Mouse (Mus musculus): ENCODE measurements around the gene Rab17. TPM values are rescaled to one million over a fixed set of nuclear protein-coding genes. Genes with fewer than 3 reads are reported as not detected.

Gene Rab17
- polyA plus RNA-seq, 1 experiment from 2014 or later = not detected

DNA sequence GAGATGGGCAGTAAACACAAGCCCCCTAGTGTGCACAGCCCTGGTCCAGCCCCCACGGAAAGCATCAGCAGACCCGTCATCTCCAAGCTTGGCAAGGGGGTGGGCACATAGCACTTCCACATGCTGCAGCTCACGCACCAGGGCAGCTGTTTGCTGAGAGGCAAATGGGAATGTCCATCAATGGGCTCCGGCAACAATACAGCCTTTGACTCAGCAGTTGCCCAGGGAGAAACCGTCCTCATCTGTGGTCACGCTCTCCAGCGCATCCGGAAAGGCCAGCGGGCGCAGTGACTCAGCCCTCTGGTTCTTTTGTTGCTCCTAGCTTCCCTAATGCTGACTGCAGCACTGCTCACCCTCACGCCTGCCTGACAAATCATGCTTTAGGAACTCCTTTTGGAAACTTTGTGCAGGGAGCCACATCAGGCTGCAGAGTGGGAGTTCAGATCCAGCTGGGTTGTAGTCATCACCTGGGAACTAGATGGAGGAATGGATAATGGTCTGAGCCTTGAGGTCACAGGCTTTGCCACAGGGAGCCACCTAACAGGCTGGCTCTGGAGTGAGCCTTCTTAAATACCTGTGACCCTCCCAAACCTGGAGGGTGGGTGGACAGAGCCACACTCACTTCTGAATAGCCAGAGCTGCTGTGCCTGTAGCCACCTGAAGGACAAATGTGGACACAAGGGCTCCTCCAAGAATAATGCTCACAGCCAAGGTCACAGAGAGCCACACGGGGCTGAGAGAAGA, 5.6 kb upstream of the Rab17 start:
- Histone ChIP-seq H3K27ac (ENCODE audit: low read depth, low read length) (peak overlapping the region; percentile 75), H3K9me3 (ENCODE audit: control insufficient read depth, low read length) (no peaks in the 10 kb centered on the region), H3K27me3 (ENCODE audit: control insufficient read depth, insufficient read depth, low read length) (0 out of 2 replicates have a peak, but pooled peaks cover 2% of the 10 kb centered on the region), H3K4me3 (ENCODE audit: low read depth, low read length) (no peak overlapping the region), H3K4me2 (replicated peaks; ENCODE audit: low read depth, low read length) (peak overlapping the region; percentile 27), H3K9ac (ENCODE audit: low read depth, low read length) (no peak overlapping the region), H3K4me1 (replicated peaks; ENCODE audit: control insufficient read depth, insufficient read depth, low read length) (peaks cover 10% of the 10 kb centered on the region), H3K36me3 (ENCODE audit: control insufficient read depth, insufficient read depth, low read length) (no peaks in the 10 kb centered on the region)
- ATAC-seq (ENCODE audit: low FRiP score) (peak; percentile 90), DNase-seq (ENCODE audit: low spot score) (peak; percentile 83)
- 5% methylated on average over 12 of the region's 12 CpGs for WGBS

DNA sequence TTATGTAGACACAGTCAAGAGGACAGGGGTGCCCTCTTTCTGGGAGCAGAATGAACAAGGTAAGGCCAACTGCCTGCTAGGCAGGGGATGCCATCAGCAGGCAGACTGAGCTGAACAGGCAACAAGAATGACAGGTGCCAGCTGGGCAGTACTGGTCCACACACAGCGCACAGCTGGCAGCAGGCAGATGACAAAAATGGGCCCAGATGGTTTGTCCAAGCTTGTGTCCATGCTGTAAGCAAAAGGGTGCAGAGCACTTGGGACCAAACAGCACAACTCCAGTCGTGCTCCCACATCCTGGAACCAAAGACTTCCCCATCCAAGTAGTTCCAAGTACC, 4.1 kb upstream of the Rab17 start:
- WGBS = 87% methylated on average over 2 of the region's 2 CpGs
- Histone ChIP-seq H3K27me3 (ENCODE audit: control insufficient read depth, insufficient read depth, low read length) (0 out of 2 replicates have a peak, but pooled peaks cover 2% of the 10 kb centered on the region), H3K9me3 (ENCODE audit: control insufficient read depth, low read length) (no peaks in the 10 kb centered on the region), H3K9ac (ENCODE audit: low read depth, low read length) (no peak overlapping the region), H3K27ac (ENCODE audit: low read depth, low read length) (no peak overlapping the region), H3K4me1 (replicated peaks; ENCODE audit: control insufficient read depth, insufficient read depth, low read length) (peaks cover 10% of the 10 kb centered on the region), H3K4me3 (ENCODE audit: low read depth, low read length) (no peak overlapping the region), H3K4me2 (replicated peaks; ENCODE audit: low read depth, low read length) (no peak overlapping the region), H3K36me3 (ENCODE audit: control insufficient read depth, insufficient read depth, low read length) (no peaks in the 10 kb centered on the region)
- ATAC-seq (ENCODE audit: low FRiP score) (peak; percentile 23; the same call in 1 of the 2 replicates), DNase-seq (ENCODE audit: low spot score) (no peak)

- ATAC-seq (ENCODE audit: low FRiP score) (peak; percentile 64; the same call in 1 of the 2 replicates), DNase-seq (ENCODE audit: low spot score) (peak; percentile 97)
- H3K27ac ChIP-seq (ENCODE audit: low read depth, low read length) = no peak overlapping the region
- H3K9me3 ChIP-seq (ENCODE audit: control insufficient read depth, low read length) = no peaks in the 10 kb centered on the region
- no peak overlapping the region for H3K4me2 ChIP-seq (replicated peaks; ENCODE audit: low read depth, low read length)
- no peaks in the 10 kb centered on the region for H3K36me3 ChIP-seq (ENCODE audit: control insufficient read depth, insufficient read depth, low read length)
- no peak overlapping the region for H3K9ac ChIP-seq (ENCODE audit: low read depth, low read length)
- 0 out of 2 replicates have a peak, but pooled peaks cover 2% of the 10 kb centered on the region for H3K27me3 ChIP-seq (ENCODE audit: control insufficient read depth, insufficient read depth, low read length)
- H3K4me3 ChIP-seq (ENCODE audit: low read depth, low read length) = no peak overlapping the region
- WGBS = 24% methylated on average over 9 of the region's 9 CpGs
- peaks cover 10% of the 10 kb centered on the region for H3K4me1 ChIP-seq (replicated peaks; ENCODE audit: control insufficient read depth, insufficient read depth, low read length)
Measured at GRCm38 (mm10) chr1:90972911-90973573, 3.6 kb upstream of the Rab17 start.

DNA sequence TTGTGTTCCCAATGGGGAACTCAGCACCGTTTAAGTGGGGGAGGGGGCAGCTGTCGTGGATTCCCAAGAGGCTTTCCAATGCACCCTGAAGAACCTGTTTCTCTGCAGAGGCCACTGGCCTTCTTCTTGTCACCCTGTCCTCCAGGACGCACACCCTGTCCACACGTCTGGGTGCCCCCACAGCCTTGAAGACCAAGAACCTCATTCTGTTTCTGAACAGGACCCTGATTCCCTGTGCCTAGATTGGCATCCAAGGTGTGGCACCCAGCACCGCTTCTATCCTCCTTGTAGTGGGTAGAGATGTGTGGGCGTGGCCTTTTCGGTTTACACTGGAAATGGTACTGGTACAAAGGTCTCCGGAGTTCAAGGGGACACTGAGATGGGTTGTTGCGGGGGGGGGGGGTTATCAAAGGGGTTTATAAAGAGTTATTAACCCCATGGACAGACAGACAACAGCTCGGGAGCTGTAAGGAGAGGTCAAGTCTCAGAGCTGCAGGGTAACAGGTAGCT, 475 bp upstream of the Rab17 start:
- H3K4me1 ChIP-seq (replicated peaks; ENCODE audit: control insufficient read depth, insufficient read depth, low read length) = peaks cover 3% of the 10 kb centered on the region
- ATAC-seq (ENCODE audit: low FRiP score) = no peak
- no peak overlapping the region for H3K4me2 ChIP-seq (replicated peaks; ENCODE audit: low read depth, low read length)
- 0 out of 2 replicates have a peak, but pooled peaks cover 2% of the 10 kb centered on the region for H3K27me3 ChIP-seq (ENCODE audit: control insufficient read depth, insufficient read depth, low read length)
- 73% methylated on average over 10 of the region's 10 CpGs for WGBS
- H3K9me3 ChIP-seq (ENCODE audit: control insufficient read depth, low read length) = no peaks in the 10 kb centered on the region
- DNase-seq (ENCODE audit: low spot score) = no peak
- H3K4me3 ChIP-seq (ENCODE audit: low read depth, low read length) = no peak overlapping the region
- no peaks in the 10 kb centered on the region for H3K36me3 ChIP-seq (ENCODE audit: control insufficient read depth, insufficient read depth, low read length)
- no peak overlapping the region for H3K9ac ChIP-seq (ENCODE audit: low read depth, low read length)
- H3K27ac ChIP-seq (ENCODE audit: low read depth, low read length) = no peak overlapping the region

- Histone ChIP-seq H3K4me2 (replicated peaks; ENCODE audit: low read depth, low read length) (no peak overlapping the region), H3K4me1 (replicated peaks; ENCODE audit: control insufficient read depth, insufficient read depth, low read length) (peaks cover 3% of the 10 kb centered on the region; the same call in 1 of the 2 replicates), H3K9me3 (ENCODE audit: control insufficient read depth, low read length) (no peaks in the 10 kb centered on the region), H3K36me3 (ENCODE audit: control insufficient read depth, insufficient read depth, low read length) (no peaks in the 10 kb centered on the region), H3K4me3 (ENCODE audit: low read depth, low read length) (no peak overlapping the region), H3K27ac (ENCODE audit: low read depth, low read length) (no peak overlapping the region), H3K9ac (ENCODE audit: low read depth, low read length) (no peak overlapping the region), H3K27me3 (ENCODE audit: control insufficient read depth, insufficient read depth, low read length) (0 out of 2 replicates have a peak, but pooled peaks cover 2% of the 10 kb centered on the region)
- no peak for DNase-seq (ENCODE audit: low spot score)
- no peak for ATAC-seq (ENCODE audit: low FRiP score)
- WGBS = 84% methylated on average over 4 of the region's 4 CpGs
Measured at GRCm38 (mm10) chr1:90968649-90969048, 812 bp downstream of the Rab17 start.

DNA sequence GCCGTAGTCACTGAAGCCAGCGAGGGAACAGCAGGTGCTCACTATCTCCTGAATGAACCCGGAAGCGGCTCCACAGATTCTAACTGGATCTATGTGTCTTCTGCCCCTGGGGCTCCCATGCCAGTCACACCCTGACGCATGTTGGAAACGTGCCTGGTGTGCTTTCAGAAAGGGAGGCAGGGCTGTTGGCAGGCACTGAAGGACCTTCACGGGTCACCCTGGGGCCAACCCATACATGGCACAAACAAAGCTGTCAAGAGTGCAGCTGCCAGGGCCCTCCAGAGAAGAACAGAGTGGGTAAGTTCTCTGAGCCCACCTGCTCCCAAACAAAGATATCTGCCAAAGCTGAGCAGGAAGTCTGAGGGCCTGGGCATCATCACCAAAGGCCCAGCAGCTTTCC, 1.9 kb downstream of the Rab17 start:
- H3K4me1 ChIP-seq (replicated peaks; ENCODE audit: control insufficient read depth, insufficient read depth, low read length) = no peaks in the 10 kb centered on the region
- H3K4me3 ChIP-seq (ENCODE audit: low read depth, low read length) = no peak overlapping the region
- 0 out of 2 replicates have a peak, but pooled peaks cover 2% of the 10 kb centered on the region for H3K27me3 ChIP-seq (ENCODE audit: control insufficient read depth, insufficient read depth, low read length)
- 79% methylated on average over 7 of the region's 7 CpGs for WGBS
- ATAC-seq (ENCODE audit: low FRiP score) (no peak), DNase-seq (ENCODE audit: low spot score) (no peak)
- H3K4me2 ChIP-seq (replicated peaks; ENCODE audit: low read depth, low read length) = no peak overlapping the region
- H3K9ac ChIP-seq (ENCODE audit: low read depth, low read length) = no peak overlapping the region
- no peaks in the 10 kb centered on the region for H3K9me3 ChIP-seq (ENCODE audit: control insufficient read depth, low read length)
- no peaks in the 10 kb centered on the region for H3K36me3 ChIP-seq (ENCODE audit: control insufficient read depth, insufficient read depth, low read length)
- no peak overlapping the region for H3K27ac ChIP-seq (ENCODE audit: low read depth, low read length)

DNA sequence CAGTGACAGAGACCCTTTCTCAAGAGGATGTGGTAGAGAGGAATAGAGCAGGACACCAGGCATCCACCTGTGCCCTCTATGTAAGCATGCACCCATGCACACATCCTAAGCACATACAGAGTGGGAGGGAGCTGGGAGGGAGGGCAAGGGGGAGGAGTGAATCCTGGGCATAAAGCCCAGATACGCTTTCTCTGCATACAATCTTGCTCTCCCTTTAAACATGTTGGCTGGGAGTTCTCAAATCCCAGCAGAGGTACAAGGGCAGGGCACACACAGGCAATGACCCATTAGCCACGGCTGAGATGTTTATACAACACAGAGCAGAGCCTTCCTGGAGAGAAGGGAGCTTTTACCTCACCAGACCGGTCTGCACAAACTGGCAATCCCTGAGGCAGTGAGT, 6.5 kb downstream of the Rab17 start:
- H3K9ac ChIP-seq (ENCODE audit: low read depth, low read length) = no peak overlapping the region
- DNase-seq (ENCODE audit: low spot score) = no peak
- H3K4me1 ChIP-seq (replicated peaks; ENCODE audit: control insufficient read depth, insufficient read depth, low read length) = no peaks in the 10 kb centered on the region
- no peaks in the 10 kb centered on the region for H3K36me3 ChIP-seq (ENCODE audit: control insufficient read depth, insufficient read depth, low read length)
- no peak for ATAC-seq (ENCODE audit: low FRiP score)
- no peaks in the 10 kb centered on the region for H3K9me3 ChIP-seq (ENCODE audit: control insufficient read depth, low read length)
- H3K4me3 ChIP-seq (ENCODE audit: low read depth, low read length) = no peak overlapping the region
- H3K4me2 ChIP-seq (replicated peaks; ENCODE audit: low read depth, low read length) = no peak overlapping the region
- no peak overlapping the region for H3K27ac ChIP-seq (ENCODE audit: low read depth, low read length)
- WGBS = 36% methylated on average over 3 of the region's 3 CpGs
- H3K27me3 ChIP-seq (ENCODE audit: control insufficient read depth, insufficient read depth, low read length) = no peaks in the 10 kb centered on the region

DNA sequence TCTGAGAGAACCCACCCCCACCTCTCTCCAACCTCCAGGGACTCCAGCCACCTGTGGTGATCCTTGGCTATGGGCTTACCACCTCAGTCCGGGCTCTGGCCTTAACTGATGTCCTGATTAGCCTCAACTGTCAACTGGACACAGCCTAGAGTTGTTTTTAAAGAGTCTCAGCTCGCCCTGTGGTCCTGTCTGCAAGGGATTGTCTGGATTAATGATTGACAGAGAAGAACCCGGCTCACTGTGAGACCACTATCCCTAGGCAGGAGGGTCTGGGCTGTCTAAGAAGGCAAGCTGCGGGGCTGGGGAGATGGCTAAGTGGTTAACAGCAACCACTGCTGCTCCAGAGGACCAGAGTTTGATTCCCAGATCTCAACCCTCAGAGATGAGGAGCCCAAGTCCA, 6.9 kb downstream of the Rab17 start:
- Histone ChIP-seq H3K9me3 (ENCODE audit: control insufficient read depth, low read length) (no peaks in the 10 kb centered on the region), H3K27ac (ENCODE audit: low read depth, low read length) (no peak overlapping the region), H3K27me3 (ENCODE audit: control insufficient read depth, insufficient read depth, low read length) (no peaks in the 10 kb centered on the region), H3K4me3 (ENCODE audit: low read depth, low read length) (no peak overlapping the region), H3K9ac (ENCODE audit: low read depth, low read length) (no peak overlapping the region), H3K4me1 (replicated peaks; ENCODE audit: control insufficient read depth, insufficient read depth, low read length) (no peaks in the 10 kb centered on the region), H3K4me2 (replicated peaks; ENCODE audit: low read depth, low read length) (no peak overlapping the region), H3K36me3 (ENCODE audit: control insufficient read depth, insufficient read depth, low read length) (no peaks in the 10 kb centered on the region)
- WGBS = 23% methylated on average over 4 of the region's 4 CpGs
- no peak for ATAC-seq (ENCODE audit: low FRiP score)
- no peak for DNase-seq (ENCODE audit: low spot score)
